Mouse (Mus musculus): ENCODE data around the gene Klhdc8a. TPM values are rescaled to one million over a fixed set of nuclear protein-coding genes. Genes with fewer than 3 reads are reported as not detected.

Gene Klhdc8a
- polyA plus RNA-seq, 1 experiment: 0.69 TPM

DNA sequence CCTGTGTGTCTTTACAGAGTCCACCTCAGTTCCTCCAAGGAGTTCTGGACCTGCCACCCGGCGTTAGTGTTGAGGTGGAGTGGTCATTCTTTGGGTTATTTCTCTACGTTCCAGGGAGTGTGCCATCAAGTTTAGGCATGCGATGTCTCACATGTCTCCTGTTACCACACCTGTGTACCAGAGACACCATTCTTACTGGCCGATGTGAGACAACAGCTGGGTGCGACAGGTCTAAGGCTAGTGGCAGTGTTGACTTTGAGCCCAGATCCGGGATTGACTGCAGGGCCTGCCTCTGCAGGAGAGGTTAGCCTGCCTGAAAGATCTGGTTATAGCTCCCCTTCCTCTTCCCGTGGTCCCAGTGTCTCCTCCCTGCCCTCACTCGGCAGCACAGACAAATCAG lies 55.8 kb downstream of the Klhdc8a start:
- Histone ChIP-seq H3K36me3 (ENCODE audit: control insufficient read depth, insufficient read depth, low read length) (no peaks in the 10 kb centered on the region), H3K27me3 (ENCODE audit: control insufficient read depth, insufficient read depth, low read length) (no peaks in the 10 kb centered on the region), H3K4me1 (ENCODE audit: control insufficient read depth, insufficient read depth, low read length) (peaks cover 4% of the 10 kb centered on the region; the same call in 1 of the 2 replicates), H3K4me3 (ENCODE audit: control insufficient read depth, low read depth, low read length) (no peak overlapping the region), H3K27ac (ENCODE audit: control insufficient read depth, insufficient read depth, low read depth, low read length) (no peak overlapping the region)
- no peak for TF ChIP-seq POLR2A (IDR thresholded peaks at IDR 0.05; ENCODE audit: control insufficient read depth, low read depth, low read length)
- no peak for TF ChIP-seq CTCF (IDR thresholded peaks at IDR 0.05; ENCODE audit: control insufficient read depth, insufficient read depth, insufficient replicate concordance, low read depth, low read length)

DNA sequence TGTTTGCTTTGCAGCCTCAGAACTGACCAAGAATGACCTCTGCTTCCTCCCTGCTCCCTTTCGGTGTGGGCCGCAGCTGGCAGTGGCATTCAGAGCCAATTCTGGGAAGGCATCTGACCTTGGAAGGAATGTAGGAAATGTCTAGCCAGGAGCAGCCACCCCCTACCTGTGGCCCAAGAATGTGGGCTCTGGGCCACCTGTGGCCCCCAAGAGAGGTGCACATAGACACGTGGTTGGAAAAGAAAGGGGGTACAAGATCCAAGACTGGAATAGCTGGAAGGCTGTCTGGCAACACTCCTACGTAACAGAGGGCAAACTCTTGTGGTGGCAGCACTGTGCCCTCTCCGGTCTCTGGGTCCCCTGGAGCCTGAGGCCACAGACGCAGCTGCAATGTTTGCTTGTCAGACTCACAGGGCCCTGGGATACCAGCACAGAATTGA lies 56.8 kb downstream of the Klhdc8a start:
- Histone ChIP-seq H3K4me1 (ENCODE audit: control insufficient read depth, insufficient read depth, low read length) (peaks cover 4% of the 10 kb centered on the region; the same call in 1 of the 2 replicates), H3K27me3 (ENCODE audit: control insufficient read depth, insufficient read depth, low read length) (no peaks in the 10 kb centered on the region), H3K27ac (ENCODE audit: control insufficient read depth, insufficient read depth, low read depth, low read length) (no peak overlapping the region), H3K4me3 (ENCODE audit: control insufficient read depth, low read depth, low read length) (no peak overlapping the region), H3K36me3 (ENCODE audit: control insufficient read depth, insufficient read depth, low read length) (no peaks in the 10 kb centered on the region)
- TF ChIP-seq POLR2A (IDR thresholded peaks at IDR 0.05; ENCODE audit: control insufficient read depth, low read depth, low read length) (no peak), CTCF (IDR thresholded peaks at IDR 0.05; ENCODE audit: control insufficient read depth, insufficient read depth, insufficient replicate concordance, low read depth, low read length) (no peak)

DNA sequence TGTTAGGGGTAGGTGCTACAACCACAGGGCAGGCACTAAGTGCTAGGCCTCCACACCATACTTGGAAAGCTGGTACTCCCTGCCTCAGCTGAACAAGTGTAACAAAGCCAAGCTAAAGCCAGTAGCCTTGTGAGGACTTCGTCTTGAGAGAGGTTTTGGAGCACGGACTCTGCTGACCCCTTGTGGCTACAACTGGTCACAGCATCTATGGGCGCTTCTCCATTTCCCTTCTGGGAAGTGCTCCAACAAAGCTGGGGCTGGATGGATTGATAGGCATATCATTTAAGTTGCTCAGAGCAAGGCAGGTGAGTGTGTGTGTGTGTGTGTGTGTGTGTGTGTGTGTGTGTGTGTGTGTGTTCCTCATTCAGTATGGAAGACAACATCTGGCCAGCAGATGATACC lies 57.4 kb downstream of the Klhdc8a start:
- Histone ChIP-seq H3K27ac (ENCODE audit: control insufficient read depth, insufficient read depth, low read depth, low read length) (no peak overlapping the region), H3K4me3 (ENCODE audit: control insufficient read depth, low read depth, low read length) (no peak overlapping the region), H3K27me3 (ENCODE audit: control insufficient read depth, insufficient read depth, low read length) (no peaks in the 10 kb centered on the region), H3K36me3 (ENCODE audit: control insufficient read depth, insufficient read depth, low read length) (no peaks in the 10 kb centered on the region), H3K4me1 (ENCODE audit: control insufficient read depth, insufficient read depth, low read length) (peaks cover 4% of the 10 kb centered on the region; the same call in 1 of the 2 replicates)
- TF ChIP-seq POLR2A (IDR thresholded peaks at IDR 0.05; ENCODE audit: control insufficient read depth, low read depth, low read length) (no peak), CTCF (IDR thresholded peaks at IDR 0.05; ENCODE audit: control insufficient read depth, insufficient read depth, insufficient replicate concordance, low read depth, low read length) (peak; percentile 83)

DNA sequence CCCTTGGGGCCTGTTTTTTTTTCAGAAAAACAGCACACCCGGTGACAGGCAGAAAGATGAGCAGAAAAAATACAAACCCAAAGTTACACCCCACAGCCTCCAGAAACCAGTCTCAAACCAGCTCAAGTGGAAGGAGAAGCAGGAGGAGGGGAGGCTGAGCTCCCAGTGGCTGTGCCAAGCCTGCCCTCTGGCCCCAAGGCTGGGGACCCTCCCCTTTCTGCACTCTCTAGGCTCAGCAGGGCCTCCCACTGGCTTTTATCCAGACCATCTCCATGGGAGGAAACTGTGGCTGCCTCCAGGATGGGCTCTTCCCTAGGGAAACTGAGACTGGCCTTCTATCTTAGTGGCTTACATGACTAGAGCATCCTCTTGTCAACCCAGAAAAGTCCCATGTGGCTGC lies 58.4 kb downstream of the Klhdc8a start:
- Histone ChIP-seq H3K4me1 (ENCODE audit: control insufficient read depth, insufficient read depth, low read length) (peaks cover 4% of the 10 kb centered on the region; the same call in 1 of the 2 replicates), H3K27me3 (ENCODE audit: control insufficient read depth, insufficient read depth, low read length) (no peaks in the 10 kb centered on the region), H3K36me3 (ENCODE audit: control insufficient read depth, insufficient read depth, low read length) (no peaks in the 10 kb centered on the region), H3K4me3 (ENCODE audit: control insufficient read depth, low read depth, low read length) (no peak overlapping the region), H3K27ac (ENCODE audit: control insufficient read depth, insufficient read depth, low read depth, low read length) (no peak overlapping the region)
- TF ChIP-seq POLR2A (IDR thresholded peaks at IDR 0.05; ENCODE audit: control insufficient read depth, low read depth, low read length) (no peak), CTCF (IDR thresholded peaks at IDR 0.05; ENCODE audit: control insufficient read depth, insufficient read depth, insufficient replicate concordance, low read depth, low read length) (no peak)

Other genes starting within 250 kb of the Klhdc8a start
- 0.10 and 0.31 TPM in 2 replicates for gene Mfsd4a, start 230.6 kb upstream of the Klhdc8a start, polyA plus RNA-seq (2012; rRNA removed)
- gene Cdk18, start 158.9 kb upstream of the Klhdc8a start, polyA plus RNA-seq (2012; rRNA removed): 24.9 and 27.1 TPM in 2 replicates
- 162 and 173 TPM in 2 replicates for gene Lemd1, start 107.2 kb upstream of the Klhdc8a start, polyA plus RNA-seq (2012; rRNA removed)
- 0.07 and 0.14 TPM in 2 replicates for gene AC124108.1, start 107.2 kb upstream of the Klhdc8a start, polyA plus RNA-seq (2012; rRNA removed)
- 3.6 and 4.0 TPM in 2 replicates for gene Gm10188, start 68.9 kb upstream of the Klhdc8a start, polyA plus RNA-seq (2012; rRNA removed)
- gene Nuak2, start 17.5 kb downstream of the Klhdc8a start, polyA plus RNA-seq (2012; rRNA removed): 3.1 and 4.7 TPM in 2 replicates
- 1.7 and 1.8 TPM in 2 replicates for gene Tmcc2, start 92.7 kb downstream of the Klhdc8a start, polyA plus RNA-seq (2012; rRNA removed)
- 3.3 and 3.7 TPM in 2 replicates for gene Dstyk, start 118.9 kb downstream of the Klhdc8a start, polyA plus RNA-seq (2012; rRNA removed)
- 6.7 and 9.1 TPM in 2 replicates for gene Rbbp5, start 178.7 kb downstream of the Klhdc8a start, polyA plus RNA-seq (2012; rRNA removed)
- gene Tmem81, start 207.6 kb downstream of the Klhdc8a start, polyA plus RNA-seq (2012; rRNA removed): 19.9 and 24.6 TPM in 2 replicates
- 0.02 TPM in 1 of 2 replicates, not detected in the other for gene Cntn2, start 244.6 kb downstream of the Klhdc8a start, polyA plus RNA-seq (2012; rRNA removed)

Measured in testis, adult 2 months (tissue).